Mouse (Mus musculus): ENCODE measurements around the gene Fbxw11. TPM values are rescaled to one million over a fixed set of nuclear protein-coding genes. Genes with fewer than 3 reads are reported as not detected.
"Not testable (repeated sequence)": the region's sequence is repeated elsewhere in the genome, so short reads cannot be mapped to it uniquely, and the experiment has no call there.

Fbxw11 gene
- polyA plus RNA-seq, 1 experiment from 2014 or later: 61.1 TPM

- 63% methylated on average over 5 of the region's 5 CpGs for WGBS
- ATAC-seq (replicated peaks; ENCODE audit: low FRiP score, low read depth) (no peak), DNase-seq (ENCODE audit: low spot score) (no peak)
Measured at GRCm38 (mm10) chr11:32715970-32716369, 73.4 kb downstream of the Fbxw11 start.

GRCm38 (mm10) chr11:32716876-32717275, 74.4 kb downstream of the Fbxw11 start:
- H3K4me3 ChIP-seq (replicated peaks; ENCODE audit: low read depth, low read length): no peak overlapping the region
- H3K9ac ChIP-seq (ENCODE audit: low read depth, low read length): no peak overlapping the region
- H3K9me3 ChIP-seq (replicated peaks; ENCODE audit: low read length): no peaks in the 10 kb centered on the region
- no peaks in the 10 kb centered on the region for H3K27me3 ChIP-seq (ENCODE audit: insufficient read depth, low read length)
- no peak overlapping the region for H3K4me2 ChIP-seq (ENCODE audit: low read length)
- no peak for TF ChIP-seq CTCF (IDR thresholded peaks at IDR 0.05; ENCODE audit: low read depth)
- DNase-seq (ENCODE audit: low spot score) (no peak), ATAC-seq (replicated peaks; ENCODE audit: low FRiP score, low read depth) (no peak)
- 63% methylated on average over 4 of the region's 4 CpGs for WGBS
- H3K4me1 ChIP-seq (replicated peaks; ENCODE audit: insufficient read depth, low read length): no peaks in the 10 kb centered on the region
- H3K27ac ChIP-seq: no peak overlapping the region
- peaks cover 14% of the 10 kb centered on the region; the same call in 1 of the 2 replicates for H3K36me3 ChIP-seq (ENCODE audit: insufficient read depth, low read length)

More at GRCm38 (mm10) chr11:32715970-32716369, 73.4 kb downstream of the Fbxw11 start:
- H3K4me3 ChIP-seq (replicated peaks; ENCODE audit: low read depth, low read length): no peak overlapping the region
- H3K9me3 ChIP-seq (replicated peaks; ENCODE audit: low read length): no peaks in the 10 kb centered on the region
- H3K27me3 ChIP-seq (ENCODE audit: insufficient read depth, low read length): no peaks in the 10 kb centered on the region
- no peaks in the 10 kb centered on the region for H3K4me1 ChIP-seq (replicated peaks; ENCODE audit: insufficient read depth, low read length)
- no peak overlapping the region for H3K4me2 ChIP-seq (ENCODE audit: low read length)
- peaks cover 17% of the 10 kb centered on the region; the same call in 1 of the 2 replicates for H3K36me3 ChIP-seq (ENCODE audit: insufficient read depth, low read length)
- H3K9ac ChIP-seq (ENCODE audit: low read depth, low read length): no peak overlapping the region
- TF ChIP-seq CTCF (IDR thresholded peaks at IDR 0.05; ENCODE audit: low read depth): no peak
- no peak overlapping the region for H3K27ac ChIP-seq

GRCm38 (mm10) chr11:32717711-32718110, 75.2 kb downstream of the Fbxw11 start:
- ATAC-seq (replicated peaks; ENCODE audit: low FRiP score, low read depth); H3K4me3 ChIP-seq (replicated peaks; ENCODE audit: low read depth, low read length); H3K9me3 ChIP-seq (replicated peaks; ENCODE audit: low read length): not testable (repeated sequence)

GRCm38 (mm10) chr11:32718371-32718770, 75.8 kb downstream of the Fbxw11 start:
- Histone ChIP-seq H3K9ac (ENCODE audit: low read depth, low read length) (no peak overlapping the region), H3K9me3 (replicated peaks; ENCODE audit: low read length) (no peaks in the 10 kb centered on the region), H3K4me2 (ENCODE audit: low read length) (no peak overlapping the region), H3K4me1 (replicated peaks; ENCODE audit: insufficient read depth, low read length) (no peaks in the 10 kb centered on the region), H3K4me3 (replicated peaks; ENCODE audit: low read depth, low read length) (no peak overlapping the region), H3K27me3 (ENCODE audit: insufficient read depth, low read length) (no peaks in the 10 kb centered on the region), H3K36me3 (ENCODE audit: insufficient read depth, low read length) (peaks cover 4% of the 10 kb centered on the region; the same call in 1 of the 2 replicates), H3K27ac (no peak overlapping the region)
- peak; percentile 64 for DNase-seq (ENCODE audit: low spot score)
- TF ChIP-seq CTCF (IDR thresholded peaks at IDR 0.05; ENCODE audit: low read depth): no peak
- ATAC-seq (replicated peaks; ENCODE audit: low FRiP score, low read depth): no peak
- 56% methylated on average over 2 of the region's 2 CpGs for WGBS

More at GRCm38 (mm10) chr11:32717711-32718110, 75.2 kb downstream of the Fbxw11 start:
- not testable (repeated sequence) for H3K4me1 ChIP-seq (replicated peaks; ENCODE audit: insufficient read depth, low read length); H3K27me3 ChIP-seq (ENCODE audit: insufficient read depth, low read length); H3K36me3 ChIP-seq (ENCODE audit: insufficient read depth, low read length); DNase-seq (ENCODE audit: low spot score); H3K27ac ChIP-seq; H3K9ac ChIP-seq (ENCODE audit: low read depth, low read length); H3K4me2 ChIP-seq (ENCODE audit: low read length)
- WGBS: 93% methylated on average over 9 of the region's 9 CpGs

- Histone ChIP-seq H3K27me3 (ENCODE audit: insufficient read depth, low read length) (no peaks in the 10 kb centered on the region), H3K27ac (no peak overlapping the region), H3K9ac (ENCODE audit: low read depth, low read length) (no peak overlapping the region), H3K4me1 (replicated peaks; ENCODE audit: insufficient read depth, low read length) (no peaks in the 10 kb centered on the region), H3K4me3 (replicated peaks; ENCODE audit: low read depth, low read length) (no peak overlapping the region), H3K9me3 (replicated peaks; ENCODE audit: low read length) (no peaks in the 10 kb centered on the region), H3K36me3 (ENCODE audit: insufficient read depth, low read length) (peaks cover 3% of the 10 kb centered on the region; the same call in 1 of the 2 replicates), H3K4me2 (ENCODE audit: low read length) (no peak overlapping the region)
- no peak for TF ChIP-seq CTCF (IDR thresholded peaks at IDR 0.05; ENCODE audit: low read depth)
- 88% methylated on average over 4 of the region's 4 CpGs for WGBS
- DNase-seq (ENCODE audit: low spot score): no peak
- no peak for ATAC-seq (replicated peaks; ENCODE audit: low FRiP score, low read depth)
Measured at GRCm38 (mm10) chr11:32718979-32719378, 76.5 kb downstream of the Fbxw11 start.

GRCm38 (mm10) chr11:32722653-32723052, 80.1 kb downstream of the Fbxw11 start:
- WGBS: 86% methylated on average over 5 of the region's 5 CpGs
- no peaks in the 10 kb centered on the region for H3K4me1 ChIP-seq (replicated peaks; ENCODE audit: insufficient read depth, low read length)
- no peaks in the 10 kb centered on the region for H3K27me3 ChIP-seq (ENCODE audit: insufficient read depth, low read length)
- H3K36me3 ChIP-seq (ENCODE audit: insufficient read depth, low read length): peaks cover 12% of the 10 kb centered on the region; the same call in 1 of the 2 replicates
- no peaks in the 10 kb centered on the region for H3K9me3 ChIP-seq (replicated peaks; ENCODE audit: low read length)
- DNase-seq (ENCODE audit: low spot score): no peak
- no peak for TF ChIP-seq CTCF (IDR thresholded peaks at IDR 0.05; ENCODE audit: low read depth)
- H3K27ac ChIP-seq: no peak overlapping the region
- no peak overlapping the region for H3K4me3 ChIP-seq (replicated peaks; ENCODE audit: low read depth, low read length)
- H3K4me2 ChIP-seq (ENCODE audit: low read length): no peak overlapping the region
- no peak overlapping the region for H3K9ac ChIP-seq (ENCODE audit: low read depth, low read length)
- ATAC-seq (replicated peaks; ENCODE audit: low FRiP score, low read depth): no peak

- Histone ChIP-seq H3K4me1 (replicated peaks; ENCODE audit: insufficient read depth, low read length) (no peaks in the 10 kb centered on the region), H3K27ac (no peak overlapping the region), H3K9ac (ENCODE audit: low read depth, low read length) (no peak overlapping the region), H3K9me3 (replicated peaks; ENCODE audit: low read length) (no peaks in the 10 kb centered on the region), H3K27me3 (ENCODE audit: insufficient read depth, low read length) (no peaks in the 10 kb centered on the region), H3K4me3 (replicated peaks; ENCODE audit: low read depth, low read length) (no peak overlapping the region), H3K4me2 (ENCODE audit: low read length) (no peak overlapping the region), H3K36me3 (ENCODE audit: insufficient read depth, low read length) (peaks cover 12% of the 10 kb centered on the region; the same call in 1 of the 2 replicates)
- 80% methylated on average over 2 of the region's 2 CpGs for WGBS
- ATAC-seq (replicated peaks; ENCODE audit: low FRiP score, low read depth): no peak
- TF ChIP-seq CTCF (IDR thresholded peaks at IDR 0.05; ENCODE audit: low read depth): no peak
- DNase-seq (ENCODE audit: low spot score): no peak
Measured at GRCm38 (mm10) chr11:32723287-32723686, 80.8 kb downstream of the Fbxw11 start.

All from kidney, postnatal 0 days (tissue).